Mouse (Mus musculus): ENCODE results near the gene Dlx2.

GRCm38 (mm10) chr2:71530391-71531123, 16.0 kb downstream of the Dlx2 start:
- TF ChIP-seq CTCF (IDR thresholded peaks at IDR 0.05; ENCODE audit: control insufficient read depth, insufficient read depth, low read length), result no peak
- TF ChIP-seq POLR2A (IDR thresholded peaks at IDR 0.05; ENCODE audit: borderline replicate concordance, control insufficient read depth, low read depth, low read length), result no peak
